Mouse (Mus musculus): ENCODE measurements around the gene S100a1.

- no peak for TF ChIP-seq HCFC1 (IDR thresholded peaks at IDR 0.05; ENCODE audit: borderline replicate concordance, insufficient read depth, low read length)
- TF ChIP-seq MAFK (IDR thresholded peaks at IDR 0.05; ENCODE audit: insufficient read depth, low read depth, low read length): no peak
- no peak for TF ChIP-seq ZNF384 (IDR thresholded peaks at IDR 0.05; ENCODE audit: low read depth, low read length)
These were observed 49.6 kb downstream of the S100a1 start for GRCm38 (mm10) chr3:90464552-90465080.

Data from ES-E14 (cell line).